Mouse (Mus musculus) heart, adult 2 months (tissue): ENCODE measurements at regions not wholly inside any gene's neighbourhood (a gene's known extent, or its start where the extent isn't known, plus 50 kb on each side); places are given as distances from the start of the nearest gene placed in this dataset.

Experiments used
- CTCF ChIP-seq: fragments of 200-600 bp; IDR thresholded peaks from 2 replicates; pipeline ENCODE4 v1.8.1; 2022; ENCODE audit warnings: antibody characterized with exemption, mild to moderate bottlenecking, moderate library complexity
- EP300 ChIP-seq: fragments of 200-500 bp; IDR thresholded peaks from 2 replicates; pipeline ENCODE4 v1.6.1; 2011; ENCODE audit warnings: low read depth, low read length, control low read depth; ENCODE audit not compliant: insufficient read depth

DNA sequence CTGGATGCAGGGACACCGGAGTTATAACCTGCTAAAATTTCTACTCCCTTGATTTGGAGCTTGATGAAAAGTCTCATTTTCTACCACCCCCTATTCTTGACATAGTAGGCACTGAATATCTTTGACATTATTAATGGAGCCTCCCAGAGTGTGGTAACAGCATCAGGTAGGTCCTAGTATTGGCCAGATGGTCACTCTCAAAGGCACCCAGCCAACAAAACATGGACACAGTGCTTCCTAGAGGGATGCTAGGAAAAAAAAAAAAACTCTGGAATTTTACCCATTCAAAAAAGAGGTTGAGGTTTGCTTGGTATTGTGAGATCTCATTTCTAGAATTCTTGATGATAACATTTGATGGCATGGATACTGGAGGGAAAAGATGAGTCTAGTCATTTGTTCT is 740.8 kb downstream of the Epm2a start:
- no peak for TF ChIP-seq CTCF
- TF ChIP-seq EP300, result no peak
